Mouse (Mus musculus) cerebellum, adult 2 months (tissue): Measurements from ENCODE around the gene Stam2.

ENCODE experiments used
- CTCF ChIP-seq: fragments of 200-500 bp; IDR thresholded peaks from 2 replicates; pipeline ENCODE4 v1.5.1; 2011; ENCODE audit warnings: low read depth, mild to moderate bottlenecking, control low read depth, low read length, moderate library complexity, borderline replicate concordance; ENCODE audit not compliant: insufficient read depth
- POLR2A ChIP-seq: fragments of 200-500 bp; IDR thresholded peaks from 2 replicates; pipeline ENCODE4 v1.6.1; 2011; ENCODE audit warnings: low read length, control low read depth, borderline replicate concordance; ENCODE audit not compliant: insufficient read depth

- TF ChIP-seq CTCF (no peak), POLR2A (no peak)
Measured at GRCm38 (mm10) chr2:52733659-52734058, 8.4 kb downstream of the Stam2 start.
